18 mouse cellular contexts compared by ENCODE assay signal in genomic region chr17:31935841-31936240, GRCm38 (mm10).
A peak's percentile ranks its signal among the peaks of the same experiment; 100 is the strongest.
DNase-seq lines count a peak whose midpoint lies in the region.
"Had no signal": no experiment of that assay in that cellular context is flagged by ENCODE, and none has a peak within 500 bp of the region (broad histone marks: within the 10 kb centered on the region; RNA-seq: fewer than 3 reads in every experiment).

No protein-coding gene starts in this region.

- H3K4me3 ChIP-seq in heart, embryonic 10.5 days = no peak overlapping the region
- H3K4me3 ChIP-seq: heart, embryonic 15.5 days; hindbrain, embryonic 12.5 days; layer of hippocampus, adult 2 months; midbrain, embryonic 10.5 days; neural tube, embryonic 12.5 days had no signal

- H3K27ac ChIP-seq in heart, embryonic 10.5 days = peak overlapping the region; percentile 79; the same call in 1 of the 2 replicates
- H3K27ac ChIP-seq: heart, embryonic 15.5 days; hindbrain, embryonic 12.5 days; layer of hippocampus, adult 2 months; macrophage; midbrain, embryonic 10.5 days; neural tube, embryonic 12.5 days had no signal

- no peaks in the 10 kb centered on the region for H3K27me3 ChIP-seq in heart, embryonic 10.5 days (ENCODE audit: insufficient read depth, poor library complexity, severe bottlenecking)
- H3K27me3 ChIP-seq: heart, embryonic 15.5 days; hindbrain, embryonic 12.5 days; neural tube, embryonic 12.5 days had no signal

- no peaks in the 10 kb centered on the region for H3K9me3 ChIP-seq in heart, embryonic 10.5 days
- H3K9me3 ChIP-seq: heart, embryonic 15.5 days; hindbrain, embryonic 12.5 days; midbrain, embryonic 10.5 days; neural tube, embryonic 12.5 days had no signal

- DNase-seq in heart, embryonic 10.5 days (ENCODE audit: low spot score) = peak; percentile 43
- no peak for DNase-seq in heart, adult 18-20 months
- DNase-seq in kidney, postnatal 25 days = peak; percentile 65 to 76
- no peak for DNase-seq in kidney, postnatal 4 days
- peak; percentile 1 for DNase-seq in thymus, postnatal 4 days
- no peak for DNase-seq in thymus, postnatal 25 days
- DNase-seq in frontal cortex, postnatal 36 days (ENCODE audit: low spot score in 2 of 2) = no peak
- DNase-seq: cerebellum, postnatal 36 days; layer of hippocampus, postnatal 36 days; liver; right cerebral cortex, adult 18-20 months; thymus, postnatal 36 days had no signal

- H3K4me1 ChIP-seq in heart, embryonic 10.5 days = peaks cover 70% of the 10 kb centered on the region
- H3K4me1 ChIP-seq: neural tube, embryonic 12.5 days had no signal

- WGBS in heart, embryonic 10.5 days = 70% methylated on average over 3 of the region's 3 CpGs

- H3K36me3 ChIP-seq in heart, embryonic 10.5 days = no peaks in the 10 kb centered on the region
- H3K36me3 ChIP-seq: heart, embryonic 15.5 days; hindbrain, embryonic 12.5 days; midbrain, embryonic 10.5 days; neural tube, embryonic 12.5 days had no signal

Comparison
In these comparisons a context has a peak if more than half of its experiments do, and no peak if none do; other contexts are left out.
1. DNase-seq: peak in heart, embryonic 10.5 days (single experiment), kidney, postnatal 25 days (2 of 2) and thymus, postnatal 4 days (single experiment); none in heart, adult 18-20 months (0 of 2), kidney, postnatal 4 days (0 of 2), thymus, postnatal 25 days (single experiment) and frontal cortex, postnatal 36 days (0 of 2).